Mouse (Mus musculus) lung, postnatal 0 days (tissue): ENCODE results near the gene Lpp.

Experiments
- CTCF ChIP-seq: IDR thresholded peaks from 2 replicates; pipeline ENCODE4 v1.5.1; 2016; ENCODE audit warnings: antibody characterized with exemption, mild to moderate bottlenecking
- EP300 ChIP-seq: IDR thresholded peaks from 2 replicates; pipeline ENCODE4 v1.6.1; 2016; ENCODE audit warnings: antibody characterized with exemption, mild to moderate bottlenecking, control low read depth

DNA sequence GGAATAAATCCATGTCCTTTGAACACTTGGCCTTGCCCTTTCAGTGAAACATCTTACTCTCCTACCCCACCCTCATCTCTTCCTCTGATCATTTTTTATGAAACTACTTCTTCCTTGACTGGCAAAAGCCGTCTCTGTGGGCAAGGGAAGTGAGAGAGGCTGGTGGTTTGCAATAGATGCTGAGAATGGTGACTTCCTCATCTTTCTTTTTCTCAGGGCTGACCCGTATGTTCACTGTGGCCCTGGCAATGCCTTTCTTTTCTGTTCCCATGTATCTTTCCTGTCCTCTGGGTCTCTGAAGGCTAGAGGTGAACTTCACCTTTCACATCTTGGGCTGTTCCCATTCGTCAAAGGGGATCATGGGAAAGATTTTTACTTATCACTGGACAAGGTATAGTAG, 226.7 kb downstream of the Lpp start:
- TF ChIP-seq CTCF (no peak), EP300 (no peak)
